Mouse (Mus musculus): ENCODE data around the gene Olfr527.

GRCm38 (mm10) chr7:140376911-140377310, 43.1 kb downstream of the Olfr527 start:
- no peak for TF ChIP-seq CTCF (IDR thresholded peaks at IDR 0.05; ENCODE audit: low read depth, low read length)
- TF ChIP-seq POLR2A (IDR thresholded peaks at IDR 0.05; ENCODE audit: extremely low read depth, insufficient read depth, low read length): no peak

Measured in liver, adult 2 months (tissue).